ENCODE assay signal across 11 mouse cellular contexts in the genomic region with DNA sequence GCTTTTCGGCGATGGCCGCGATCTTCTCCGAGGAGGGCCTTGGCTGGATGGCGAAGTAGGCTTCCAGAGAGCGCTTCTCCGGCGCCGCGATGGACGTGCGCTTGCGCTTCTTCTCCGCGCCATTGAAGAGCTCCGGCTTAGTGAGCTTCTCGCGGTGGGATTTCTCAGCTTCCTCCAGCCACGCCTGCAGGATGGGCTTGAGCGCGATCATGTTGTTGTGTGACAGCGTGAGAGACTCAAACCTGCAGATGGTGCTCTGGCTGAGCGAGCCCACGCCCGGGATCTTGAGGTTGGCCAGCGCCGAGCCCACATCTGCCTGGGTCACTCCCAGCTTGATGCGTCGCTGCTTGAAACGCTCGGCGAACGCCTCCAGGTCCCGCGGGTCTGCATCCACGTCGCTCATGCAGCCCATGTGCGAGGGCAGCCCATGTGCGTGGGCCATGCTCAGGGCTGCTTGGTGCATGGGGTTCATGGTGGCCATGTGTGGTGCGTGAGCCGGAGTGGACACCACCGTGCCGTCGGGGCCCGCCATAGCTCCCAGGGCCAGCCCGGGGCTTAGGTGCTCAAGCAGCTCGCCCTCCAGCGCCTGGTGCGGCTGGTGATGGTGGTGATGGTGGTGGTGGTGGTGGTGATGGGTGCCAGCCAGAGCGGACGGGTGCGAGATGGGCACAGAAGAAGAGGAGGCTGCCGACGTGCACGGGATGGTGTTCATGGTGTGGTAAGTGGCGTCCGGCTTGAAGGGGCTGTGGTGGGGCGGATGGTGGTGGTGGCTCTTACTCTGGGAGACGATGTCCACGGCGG. TPM values are rescaled to one million over a fixed set of nuclear protein-coding genes. Genes with fewer than 3 reads are reported as not detected.
DNase-seq lines count a peak whose midpoint lies in the region; ATAC-seq and TF ChIP-seq lines count a peak whose summit lies in the region.
"Had no signal": no experiment of that assay in that cellular context is flagged by ENCODE, and none has a peak within 500 bp of the region (broad histone marks: within the 10 kb centered on the region; RNA-seq: fewer than 3 reads in every experiment).

No protein-coding gene starts in this region.

- no peak for TF ChIP-seq CTCF in forebrain, postnatal 0 days (IDR thresholded peaks at IDR 0.05; ENCODE audit: low read depth)

- peaks cover 94% of the 10 kb centered on the region for H3K27me3 ChIP-seq in intestine, embryonic 14.5 days (replicated peaks; ENCODE audit: control insufficient read depth, insufficient read depth, low read length)
- peaks cover 68% of the 10 kb centered on the region for H3K27me3 ChIP-seq in intestine, embryonic 16.5 days (replicated peaks; ENCODE audit: control insufficient read depth, insufficient read depth, low read length)
- peaks cover 59% of the 10 kb centered on the region for H3K27me3 ChIP-seq in forebrain, postnatal 0 days (ENCODE audit: insufficient read depth, low read length)
- peaks cover 49% of the 10 kb centered on the region for H3K27me3 ChIP-seq in midbrain, embryonic 15.5 days (replicated peaks)
- H3K27me3 ChIP-seq: CH12.LX had no signal

- 0 out of 2 replicates have a peak overlapping the region, but pooled peaks have one; percentile 15 for H3K4me2 ChIP-seq in intestine, embryonic 14.5 days (ENCODE audit: low read length)
- H3K4me2 ChIP-seq in intestine, embryonic 16.5 days (ENCODE audit: low read depth, low read length) = no peak overlapping the region; the same call in 1 of the 2 replicates
- peak overlapping the region; percentile 66 for H3K4me2 ChIP-seq in forebrain, postnatal 0 days (ENCODE audit: low read depth)
- H3K4me2 ChIP-seq in midbrain, embryonic 15.5 days = peak overlapping the region; percentile 67

- H3K4me1 ChIP-seq in intestine, embryonic 14.5 days (replicated peaks; ENCODE audit: control insufficient read depth, insufficient read depth, low read length) = no peaks in the 10 kb centered on the region
- H3K4me1 ChIP-seq in intestine, embryonic 16.5 days (ENCODE audit: control insufficient read depth, insufficient read depth, low read length) = peaks cover 18% of the 10 kb centered on the region; the same call in 1 of the 2 replicates
- H3K4me1 ChIP-seq in forebrain, postnatal 0 days (ENCODE audit: insufficient read depth) = peaks cover 4% of the 10 kb centered on the region; the same call in 1 of the 2 replicates
- peaks cover 32% of the 10 kb centered on the region for H3K4me1 ChIP-seq in midbrain, embryonic 15.5 days

- no peak overlapping the region for H3K27ac ChIP-seq in intestine, embryonic 14.5 days (ENCODE audit: low read depth)
- no peak overlapping the region for H3K27ac ChIP-seq in intestine, embryonic 16.5 days (ENCODE audit: low read length)
- H3K27ac ChIP-seq in forebrain, postnatal 0 days (ENCODE audit: low read depth, low read length) = no peak overlapping the region
- peak overlapping the region; percentile 72 for H3K27ac ChIP-seq in midbrain, embryonic 15.5 days

- H3K9me3 ChIP-seq in intestine, embryonic 14.5 days (ENCODE audit: control insufficient read depth, low read length) = no peaks in the 10 kb centered on the region
- H3K9me3 ChIP-seq in intestine, embryonic 16.5 days (ENCODE audit: control insufficient read depth, low read length) = no peaks in the 10 kb centered on the region
- H3K9me3 ChIP-seq in forebrain, postnatal 0 days (ENCODE audit: low read length) = no peaks in the 10 kb centered on the region
- H3K9me3 ChIP-seq in midbrain, embryonic 15.5 days = no peaks in the 10 kb centered on the region

- ATAC-seq in intestine, embryonic 14.5 days (replicated peaks; ENCODE audit: low FRiP score, low TSS enrichment, low read depth) = no peak
- ATAC-seq in intestine, embryonic 16.5 days = no peak
- ATAC-seq in forebrain, postnatal 0 days = no peak
- peak; percentile 19; the same call in 1 of the 2 replicates for ATAC-seq in midbrain, embryonic 15.5 days (replicated peaks)

- DNase-seq in intestine, embryonic 14.5 days (ENCODE audit: low spot score) = peak; percentile 58
- DNase-seq in brain, adult 2 months (ENCODE audit: low read depth, low spot score) = peak; percentile 15
- peak; percentile 70 for DNase-seq in forebrain, postnatal 0 days
- DNase-seq in gastrocnemius, postnatal 10 days = no peak
- DNase-seq in cerebellum, postnatal 36 days = no peak
- no peak for DNase-seq in MN1 (ENCODE audit: low spot score)

- 2% methylated on average over 62 of the region's 62 CpGs for WGBS in intestine, embryonic 14.5 days
- 1% methylated on average over 62 of the region's 62 CpGs for WGBS in intestine, embryonic 16.5 days
- under 1% methylated on average over 62 of the region's 62 CpGs for WGBS in forebrain, postnatal 0 days
- 1% methylated on average over 62 of the region's 62 CpGs for WGBS in midbrain, embryonic 15.5 days

- H3K36me3 ChIP-seq in intestine, embryonic 14.5 days (ENCODE audit: control insufficient read depth, insufficient read depth, low read length) = no peaks in the 10 kb centered on the region
- no peaks in the 10 kb centered on the region for H3K36me3 ChIP-seq in intestine, embryonic 16.5 days (ENCODE audit: control insufficient read depth, insufficient read depth, low read length)
- no peaks in the 10 kb centered on the region for H3K36me3 ChIP-seq in forebrain, postnatal 0 days (ENCODE audit: insufficient read depth)
- H3K36me3 ChIP-seq in midbrain, embryonic 15.5 days (replicated peaks) = no peaks in the 10 kb centered on the region

- H3K4me3 ChIP-seq in intestine, embryonic 14.5 days (ENCODE audit: low read depth, low read length) = no peak overlapping the region
- H3K4me3 ChIP-seq in intestine, embryonic 16.5 days (ENCODE audit: low read length) = no peak overlapping the region; the same call in 1 of the 2 replicates
- peak overlapping the region; percentile 37; the same call in 1 of the 2 replicates for H3K4me3 ChIP-seq in forebrain, postnatal 0 days (ENCODE audit: low read depth, low read length)
- peak overlapping the region; percentile 43 for H3K4me3 ChIP-seq in midbrain, embryonic 15.5 days

- no peak overlapping the region for H3K9ac ChIP-seq in intestine, embryonic 14.5 days (ENCODE audit: low read length)
- no peak overlapping the region for H3K9ac ChIP-seq in intestine, embryonic 16.5 days (ENCODE audit: low read depth, low read length)
- H3K9ac ChIP-seq in forebrain, postnatal 0 days = no peak overlapping the region
- peak overlapping the region; percentile 42 for H3K9ac ChIP-seq in midbrain, embryonic 15.5 days

RNA-seq across cellular contexts. Expression of a gene that starts 1.4 kb away (rescaled TPM):
- not detected in 2 replicates for polyA plus RNA-seq in intestine, embryonic 14.5 days (2014; fragmentation: Nextera tagmentation; extraction: Ambion mirVana)
- polyA plus RNA-seq in intestine, embryonic 16.5 days (2015; fragmentation: Nextera tagmentation; extraction: Ambion mirVana) = not detected in 2 replicates
- total RNA-seq in forebrain, postnatal 0 days (2014; rRNA removed) = not detected in 2 replicates
- not detected in 2 replicates for polyA plus RNA-seq in forebrain, postnatal 0 days (2015; fragmentation: Nextera tagmentation; extraction: Ambion mirVana)
- 15.8 and 19.3 TPM in 2 replicates for polyA plus RNA-seq in midbrain, embryonic 15.5 days (2015; fragmentation: Nextera tagmentation; extraction: Ambion mirVana)
- not detected for total RNA-seq in gastrocnemius, postnatal 10 days (2021)
- total RNA-seq: CH12.LX; layer of hippocampus, adult 18-20 months had no signal
- polyA plus RNA-seq: frontal cortex, adult 2 months had no signal

Comparison
In these comparisons a context has a peak if more than half of its experiments do, and no peak if none do; other contexts are left out.
1. DNase-seq: peak in intestine, embryonic 14.5 days (single experiment), brain, adult 2 months (single experiment) and forebrain, postnatal 0 days (single experiment); none in gastrocnemius, postnatal 10 days (single experiment), cerebellum, postnatal 36 days (0 of 2) and MN1 (single experiment).
2. H3K4me3 ChIP-seq: peak in forebrain, postnatal 0 days (single experiment) and midbrain, embryonic 15.5 days (single experiment); none in intestine, embryonic 14.5 days (single experiment) and intestine, embryonic 16.5 days (single experiment).
3. RNA of a gene that starts 1.4 kb away (polyA plus RNA-seq): 15.8 to 19.3 TPM in midbrain, embryonic 15.5 days; not detected in intestine, embryonic 16.5 days, not detected in intestine, embryonic 14.5 days and not detected in forebrain, postnatal 0 days; every median in the first group is over 10 times any median in the second.